Mouse (Mus musculus) heart, embryonic 11.5 days (tissue): ENCODE measurements at regions not wholly inside any gene's neighbourhood (a gene's known extent, or its start where the extent isn't known, plus 50 kb on each side); places are given as distances from the start of the nearest gene placed in this dataset.
"Not testable (repeated sequence)": the region's sequence is repeated elsewhere in the genome, so short reads cannot be mapped to it uniquely, and the experiment has no call there.

Experiments used
- ATAC-seq: fragments of 200-750 bp; cut with Nextera tagmentation; replicated peaks from 2 replicates; pipeline ENCODE4 v1.8.0; 2017; ENCODE audit warnings: moderate library complexity; ENCODE audit not compliant: insufficient number of reproducible peaks, low FRiP score, low TSS enrichment
- H3K27ac ChIP-seq: fragments of 300-500 bp; sonication (generic); 2 replicates; pipeline ENCODE4 v1.5.1; 2014; ENCODE audit warnings: mild to moderate bottlenecking, low read depth, low read length
- H3K27me3 ChIP-seq: fragments of 300-500 bp; sonication (generic); 2 replicates; pipeline ENCODE4 v1.6.1; 2014; ENCODE audit warnings: mild to moderate bottlenecking, low read length, mixed read lengths; ENCODE audit not compliant: control insufficient read depth, insufficient read depth
- H3K36me3 ChIP-seq: fragments of 300-500 bp; sonication (generic); 2 replicates; pipeline ENCODE4 v1.6.1; 2014; ENCODE audit warnings: mild to moderate bottlenecking, low read length, moderate library complexity, mixed read lengths; ENCODE audit not compliant: control insufficient read depth, insufficient read depth
- H3K4me1 ChIP-seq: fragments of 300-500 bp; sonication (generic); 2 replicates; pipeline ENCODE4 v1.6.1; 2014; ENCODE audit warnings: low read length; ENCODE audit not compliant: control insufficient read depth, insufficient read depth
- H3K4me2 ChIP-seq: fragments of 300-500 bp; sonication (generic); 2 replicates; pipeline ENCODE4 v1.6.1; 2014; ENCODE audit warnings: mild to moderate bottlenecking, moderate library complexity
- H3K4me3 ChIP-seq: fragments of 300-500 bp; sonication (generic); 2 replicates; pipeline ENCODE4 v1.5.1; 2014; ENCODE audit warnings: low read depth, low read length
- H3K9ac ChIP-seq: fragments of 300-500 bp; sonication (generic); 2 replicates; pipeline ENCODE4 v1.6.1; 2014; ENCODE audit warnings: mild to moderate bottlenecking, low read depth, low read length, moderate library complexity
- H3K9me3 ChIP-seq: fragments of 300-500 bp; sonication (generic); replicated peaks from 2 replicates; pipeline ENCODE4 v1.6.1; 2016; ENCODE audit warnings: low read length; ENCODE audit not compliant: control insufficient read depth
- WGBS: fragments of 180-500 bp; shearing (Covaris S2); extraction: QIAGEN DNeasy Blood & Tissue Kit; methylation state at CpG from one replicate; pipeline ENCODE4 v1.1.7; 2014; ENCODE audit not compliant: insufficient replicate concordance; 5-methylcytosine and 5-hydroxymethylcytosine counted together

DNA sequence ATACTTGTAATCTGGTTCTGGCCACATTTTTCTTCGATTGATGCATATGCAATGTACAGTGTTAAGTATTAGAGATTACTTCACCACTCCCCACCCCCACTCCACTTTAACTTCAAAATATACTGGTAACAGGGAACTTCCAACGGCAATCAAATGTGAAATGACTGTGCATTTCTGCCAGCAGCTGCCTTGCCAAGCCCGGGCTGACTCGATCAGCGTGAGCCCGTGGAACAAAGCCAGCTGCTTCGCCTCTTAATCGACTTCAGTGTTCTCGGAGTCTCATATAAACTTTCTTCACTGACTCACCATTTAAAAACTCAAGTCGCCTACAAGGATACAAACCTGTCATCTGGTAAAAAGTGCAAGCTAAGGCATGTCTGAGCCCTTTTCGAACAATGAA, 188.7 kb upstream of the L3mbtl3 start:
- no peaks in the 10 kb centered on the region for H3K36me3 ChIP-seq
- H3K9ac ChIP-seq, result no peak overlapping the region
- 65% methylated on average over 11 of the region's 11 CpGs for WGBS
- H3K4me3 ChIP-seq, result no peak overlapping the region
- H3K27me3 ChIP-seq, result no peaks in the 10 kb centered on the region
- no peak overlapping the region for H3K27ac ChIP-seq
- H3K4me2 ChIP-seq, result no peak overlapping the region
- no peak for ATAC-seq
- 0 out of 2 replicates have a peak, but pooled peaks cover 2% of the 10 kb centered on the region for H3K4me1 ChIP-seq
- H3K9me3 ChIP-seq, result no peaks in the 10 kb centered on the region; the same call in 1 of the 2 replicates

DNA sequence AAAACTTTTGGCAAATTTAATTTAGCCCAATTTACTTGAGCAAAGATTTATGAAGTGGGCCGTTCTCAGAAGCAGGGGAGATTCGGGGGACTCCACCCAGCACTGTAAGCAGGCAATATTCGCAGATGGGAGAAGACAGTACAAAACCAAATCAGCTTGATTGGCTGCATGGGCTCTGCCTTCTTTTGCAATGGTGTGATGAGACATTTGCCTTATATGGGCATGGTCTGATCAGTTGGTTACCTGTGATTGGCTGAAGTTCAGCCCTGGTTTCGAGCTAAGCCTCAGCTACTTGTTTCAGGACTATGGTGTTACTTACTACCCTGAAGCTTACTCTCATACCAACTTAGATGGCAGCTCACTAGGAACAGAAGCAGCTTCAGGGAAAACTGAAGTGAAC, 185.6 kb upstream of the Arhgap18 start:
- no peak for ATAC-seq
- Histone ChIP-seq H3K36me3 (no peaks in the 10 kb centered on the region), H3K9me3 (no peaks in the 10 kb centered on the region), H3K4me1 (0 out of 2 replicates have a peak, but pooled peaks cover 2% of the 10 kb centered on the region), H3K27me3 (no peaks in the 10 kb centered on the region), H3K9ac (no peak overlapping the region), H3K27ac (no peak overlapping the region), H3K4me2 (no peak overlapping the region), H3K4me3 (no peak overlapping the region)
- WGBS, result 77% methylated on average over 4 of the region's 4 CpGs

DNA sequence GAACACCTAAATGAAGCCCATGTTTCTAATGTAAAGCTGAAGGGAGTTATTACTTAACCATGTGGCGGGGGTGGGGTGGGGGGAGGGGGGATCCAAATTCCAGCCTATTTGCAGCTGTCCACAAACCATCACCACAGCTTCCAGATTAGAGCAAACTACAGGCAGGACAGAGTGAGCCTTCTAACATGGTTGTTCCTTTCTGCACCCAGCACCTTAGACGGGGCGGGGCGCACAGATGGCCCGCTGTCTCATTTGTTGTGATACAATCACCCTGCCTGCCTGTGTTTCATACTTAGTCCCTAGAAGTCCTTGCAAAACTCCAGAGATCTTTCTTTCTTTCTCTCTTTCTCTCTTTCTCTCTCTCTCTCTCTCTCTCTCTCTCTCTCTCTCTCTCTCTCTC, 182.8 kb upstream of the Arhgap18 start:
- Histone ChIP-seq H3K9ac (no peak overlapping the region), H3K4me1 (no peaks in the 10 kb centered on the region), H3K27me3 (no peaks in the 10 kb centered on the region), H3K36me3 (no peaks in the 10 kb centered on the region), H3K27ac (no peak overlapping the region), H3K4me3 (no peak overlapping the region), H3K4me2 (no peak overlapping the region), H3K9me3 (no peaks in the 10 kb centered on the region)
- no peak for ATAC-seq
- WGBS, result 68% methylated on average over 5 of the region's 5 CpGs

GRCm38 (mm10) chr10:26571377-26571776, 181.8 kb upstream of the Arhgap18 start:
- ATAC-seq, result no peak
- no peaks in the 10 kb centered on the region for H3K9me3 ChIP-seq
- H3K4me3 ChIP-seq, result no peak overlapping the region
- 54% methylated on average over 1 of the region's 1 CpGs for WGBS
- no peaks in the 10 kb centered on the region for H3K36me3 ChIP-seq
- no peak overlapping the region for H3K27ac ChIP-seq
- no peak overlapping the region for H3K4me2 ChIP-seq
- no peaks in the 10 kb centered on the region for H3K4me1 ChIP-seq
- H3K27me3 ChIP-seq, result no peaks in the 10 kb centered on the region
- no peak overlapping the region for H3K9ac ChIP-seq

DNA sequence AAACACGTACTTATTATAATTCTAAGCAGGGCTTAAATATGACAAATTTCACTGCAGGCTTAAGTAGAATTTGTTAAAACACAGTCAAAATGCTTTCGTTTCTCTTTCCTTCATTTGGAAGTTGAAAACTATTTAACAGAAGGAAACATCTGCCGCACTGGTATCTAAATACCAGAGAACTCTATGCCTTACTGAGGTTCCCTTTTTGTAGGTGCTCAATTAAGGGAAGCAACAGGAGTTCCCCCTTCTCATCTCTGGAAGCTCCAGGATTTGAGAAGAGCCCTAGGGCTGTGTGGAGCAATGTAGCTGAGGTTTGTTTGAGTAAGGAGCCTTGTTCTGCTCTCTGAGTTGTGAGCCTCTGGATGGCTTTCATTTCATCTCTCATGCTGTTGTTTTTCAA, 177.1 kb upstream of the Arhgap18 start:
- H3K27ac ChIP-seq, result no peak overlapping the region
- no peak for ATAC-seq
- no peaks in the 10 kb centered on the region for H3K4me1 ChIP-seq
- no peak overlapping the region for H3K4me3 ChIP-seq
- H3K4me2 ChIP-seq, result no peak overlapping the region
- no peaks in the 10 kb centered on the region for H3K27me3 ChIP-seq
- no peaks in the 10 kb centered on the region for H3K9me3 ChIP-seq
- H3K9ac ChIP-seq, result no peak overlapping the region
- 82% methylated on average over 3 of the region's 3 CpGs for WGBS
- H3K36me3 ChIP-seq, result no peaks in the 10 kb centered on the region

- H3K4me1 ChIP-seq, result no peaks in the 10 kb centered on the region
- no peak overlapping the region for H3K4me3 ChIP-seq
- H3K36me3 ChIP-seq, result no peaks in the 10 kb centered on the region
- no peak overlapping the region for H3K27ac ChIP-seq
- no peak overlapping the region for H3K9ac ChIP-seq
- no peak overlapping the region for H3K4me2 ChIP-seq
- H3K9me3 ChIP-seq, result no peaks in the 10 kb centered on the region
- no peak for ATAC-seq
- WGBS, result 88% methylated on average over 2 of the region's 2 CpGs
- no peaks in the 10 kb centered on the region for H3K27me3 ChIP-seq
Measured at GRCm38 (mm10) chr10:26577087-26577486, 176.1 kb upstream of the Arhgap18 start.

GRCm38 (mm10) chr10:26585106-26585505, 168.1 kb upstream of the Arhgap18 start:
- Histone ChIP-seq H3K27me3 (no peaks in the 10 kb centered on the region), H3K4me3 (no peak overlapping the region), H3K9me3 (no peaks in the 10 kb centered on the region), H3K36me3 (no peaks in the 10 kb centered on the region), H3K4me2 (no peak overlapping the region), H3K27ac (no peak overlapping the region), H3K4me1 (no peaks in the 10 kb centered on the region), H3K9ac (no peak overlapping the region)
- 75% methylated on average over 2 of the region's 2 CpGs for WGBS
- no peak for ATAC-seq

DNA sequence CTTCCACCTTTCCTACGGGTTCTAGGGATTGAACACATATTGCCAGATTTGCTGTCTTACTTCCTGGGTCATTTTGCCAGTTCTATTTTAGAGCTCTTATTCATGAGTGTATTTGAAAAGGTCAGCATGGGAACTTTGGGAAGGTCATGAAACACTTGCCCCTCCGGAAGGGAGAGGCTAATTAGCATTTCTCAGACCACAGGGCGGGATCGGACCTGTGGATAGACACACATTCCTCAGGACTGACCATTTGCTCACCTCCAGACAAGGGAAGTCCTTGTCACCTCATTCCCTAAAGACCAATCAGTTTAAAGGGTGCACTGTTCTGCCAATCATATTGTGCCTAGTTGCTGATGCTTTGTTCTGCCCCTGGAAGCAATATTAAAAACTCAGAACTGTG, 146.1 kb upstream of the Arhgap18 start:
- not testable (repeated sequence) for H3K9me3 ChIP-seq, ATAC-seq, H3K27me3 ChIP-seq, H3K4me2 ChIP-seq, H3K4me3 ChIP-seq, H3K9ac ChIP-seq, H3K4me1 ChIP-seq, H3K27ac ChIP-seq, H3K36me3 ChIP-seq
- 72% methylated on average over 4 of the region's 4 CpGs for whole genome bisulfite sequencing

GRCm38 (mm10) chr10:26611246-26611645, 142.0 kb upstream of the Arhgap18 start:
- Histone ChIP-seq H3K9ac (no peak overlapping the region), H3K4me1 (no peaks in the 10 kb centered on the region), H3K27me3 (no peaks in the 10 kb centered on the region), H3K9me3 (no peaks in the 10 kb centered on the region), H3K36me3 (no peaks in the 10 kb centered on the region), H3K4me2 (no peak overlapping the region), H3K27ac (no peak overlapping the region), H3K4me3 (no peak overlapping the region)
- no peak for ATAC-seq
